Mouse (Mus musculus) forebrain, embryonic 15.5 days (tissue): ENCODE data around the gene Atf1. TPM values are rescaled to one million over a fixed set of nuclear protein-coding genes. Genes with fewer than 3 reads are reported as not detected.
A peak's percentile ranks its signal among the peaks of the same experiment; 100 is the strongest.
"Not testable (repeated sequence)": the region's sequence is repeated elsewhere in the genome, so short reads cannot be mapped to it uniquely, and the experiment has no call there.

Source experiments
- ATAC-seq: fragments of 200-750 bp; cut with Nextera tagmentation; replicated peaks from 2 replicates; pipeline ENCODE4 v1.8.0; 2017; ENCODE audit warnings: mild to moderate bottlenecking, moderate TSS enrichment, moderate library complexity
- H3K27ac ChIP-seq: fragments of 300-500 bp; sonication (generic); replicated peaks from 2 replicates; pipeline ENCODE4 v1.5.1; 2015; ENCODE audit warnings: mild to moderate bottlenecking, inconsistent platforms
- H3K27me3 ChIP-seq: fragments of 300-500 bp; sonication (generic); 2 replicates; pipeline ENCODE4 v1.6.1; 2015; ENCODE audit warnings: inconsistent platforms
- H3K36me3 ChIP-seq: fragments of 300-500 bp; sonication (generic); 2 replicates; pipeline ENCODE4 v1.6.1; 2015; ENCODE audit warnings: mild to moderate bottlenecking, inconsistent platforms
- H3K4me1 ChIP-seq: fragments of 300-500 bp; sonication (generic); 2 replicates; pipeline ENCODE4 v1.6.1; 2015; ENCODE audit warnings: inconsistent platforms
- H3K4me2 ChIP-seq: fragments of 300-500 bp; sonication (generic); replicated peaks from 2 replicates; pipeline ENCODE4 v1.6.1; 2015; ENCODE audit warnings: mild to moderate bottlenecking, inconsistent platforms
- H3K4me3 ChIP-seq: fragments of 300-500 bp; sonication (generic); 2 replicates; pipeline ENCODE4 v1.5.1; 2015; ENCODE audit warnings: mild to moderate bottlenecking, inconsistent platforms
- H3K9ac ChIP-seq: fragments of 300-500 bp; sonication (generic); replicated peaks from 2 replicates; pipeline ENCODE4 v1.6.1; 2015; ENCODE audit warnings: mild to moderate bottlenecking, inconsistent platforms
- H3K9me3 ChIP-seq: fragments of 300-500 bp; sonication (generic); 2 replicates; pipeline ENCODE4 v1.6.1; 2016; ENCODE audit warnings: inconsistent platforms
- WGBS: fragments of 180-500 bp; shearing (Covaris S2); methylation state at CpG from one replicate; pipeline ENCODE4 v1.1.7; 2015; ENCODE audit warnings: mixed read lengths; 5-methylcytosine and 5-hydroxymethylcytosine counted together
- polyA plus RNA-seq: library from polyadenylated mRNA; unstranded; fragments of >200 nt; fragmentation: Nextera tagmentation; extraction: Ambion mirVana; gene quantifications from 2 replicates; pipeline ENCODE4 v1.2.1, GENCODE M21; 2015

Atf1 gene
- polyA plus RNA-seq, 1 experiment from 2014 or later: 19.9 TPM

- no peaks in the 10 kb centered on the region for H3K36me3 ChIP-seq
- no peak overlapping the region for H3K9ac ChIP-seq
- 72% methylated on average over 15 of the region's 15 CpGs for WGBS
- H3K4me3 ChIP-seq: no peak overlapping the region
- no peaks in the 10 kb centered on the region for H3K27me3 ChIP-seq
- no peak for ATAC-seq
- H3K9me3 ChIP-seq: no peaks in the 10 kb centered on the region
- peaks cover 15% of the 10 kb centered on the region for H3K4me1 ChIP-seq
- H3K27ac ChIP-seq: no peak overlapping the region
- H3K4me2 ChIP-seq: no peak overlapping the region
Observed at GRCm38 (mm10) chr15:100301556-100301955, 73.9 kb downstream of the Atf1 start.

DNA sequence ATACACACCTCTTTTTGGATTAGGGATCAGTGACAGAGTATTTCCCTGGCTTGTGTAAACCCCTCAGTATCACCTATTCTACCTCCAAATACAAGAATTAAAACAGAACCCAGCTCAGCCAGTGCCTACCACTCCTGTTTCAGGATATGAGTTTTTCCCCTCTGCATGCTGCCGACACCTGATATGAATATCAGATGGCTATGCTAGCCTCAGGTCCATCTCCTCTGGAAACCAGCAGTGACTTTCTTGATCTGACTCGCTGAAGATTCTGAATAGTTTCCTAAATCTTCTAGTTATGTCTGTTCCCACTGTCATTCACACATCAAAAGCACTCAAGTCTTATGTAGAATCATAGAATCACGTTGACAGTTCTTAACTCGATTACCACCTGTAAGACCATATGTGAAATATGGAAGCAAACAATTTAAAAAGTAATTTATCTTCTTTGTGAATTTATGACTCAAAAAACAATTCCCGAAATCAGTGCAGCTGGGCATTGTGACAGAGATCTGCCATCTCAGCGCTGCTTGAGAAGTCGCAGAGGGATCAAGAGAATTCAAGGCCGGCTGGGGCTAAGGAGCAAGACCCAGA lies 75.9 kb downstream of the Atf1 start:
- H3K4me2 ChIP-seq: peak overlapping the region; percentile 80
- peak overlapping the region; percentile 54 for H3K4me3 ChIP-seq
- WGBS: 53% methylated on average over 8 of the region's 8 CpGs
- no peaks in the 10 kb centered on the region for H3K27me3 ChIP-seq
- ATAC-seq: no peak
- H3K4me1 ChIP-seq: peaks cover 15% of the 10 kb centered on the region
- H3K9ac ChIP-seq: no peak overlapping the region
- H3K27ac ChIP-seq: peak overlapping the region; percentile 90; the same call in 1 of the 2 replicates
- no peaks in the 10 kb centered on the region for H3K9me3 ChIP-seq
- H3K36me3 ChIP-seq: no peaks in the 10 kb centered on the region

DNA sequence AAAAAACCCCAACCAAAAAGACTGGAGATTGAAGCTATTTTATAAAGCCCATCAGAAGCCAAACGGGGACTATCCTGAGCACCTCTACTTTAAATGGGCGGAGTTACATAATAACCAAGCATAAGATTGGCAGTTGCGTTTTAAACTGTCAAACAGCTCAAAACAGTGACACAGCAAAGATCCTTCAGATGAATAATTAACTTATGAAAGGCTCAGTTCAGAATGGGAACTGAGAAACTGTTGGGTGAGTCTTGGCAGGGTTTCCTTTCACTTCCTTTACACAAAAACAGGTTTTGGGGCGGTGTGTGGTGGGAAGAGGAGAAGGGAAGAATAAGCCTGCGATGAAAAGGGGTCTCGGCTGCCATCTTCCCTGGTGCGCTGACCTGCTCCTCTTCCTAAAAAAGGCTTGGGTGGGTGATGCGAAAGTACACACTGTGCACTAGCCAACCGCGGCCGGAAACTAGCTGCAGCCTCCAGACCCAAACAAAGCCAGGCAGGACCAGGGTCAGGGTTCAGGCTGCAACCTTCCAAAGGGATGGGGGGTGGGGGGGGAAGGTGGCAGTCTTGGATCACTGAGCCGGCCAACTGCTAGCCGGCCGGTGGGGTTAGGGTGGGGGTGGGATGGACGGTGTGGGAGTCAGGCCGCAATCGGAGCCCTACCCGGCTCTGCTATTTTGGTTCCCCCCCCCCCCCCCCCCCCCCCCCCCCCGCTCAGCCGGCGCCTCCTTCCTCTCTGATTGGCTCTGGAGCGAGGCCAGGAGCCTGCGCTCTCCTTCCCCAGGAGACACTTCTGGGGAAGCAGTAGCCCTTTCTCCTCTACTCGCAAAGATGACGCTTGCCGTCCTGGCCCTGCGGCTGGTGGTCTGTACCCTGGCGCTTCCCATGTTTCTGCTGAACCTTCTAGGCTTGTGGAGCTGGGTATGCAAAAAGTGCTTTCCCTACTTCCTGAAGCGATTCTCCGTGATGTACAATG lies 76.7 kb downstream of the Atf1 start, which contains the start of gene Mettl7a1:
Gene Mettl7a1, plus strand, starts transcription at position 122 of the 973 bp plus-strand sequence.
- 2% methylated on average over 25 of the region's 30 CpGs for WGBS
- H3K4me3 ChIP-seq: peak within 1 kb of the TSS; percentile 54

GRCm38 (mm10) chr15:100306201-100306600 lies 78.6 kb downstream of the Atf1 start:
- H3K4me3 ChIP-seq: no peak overlapping the region
- H3K27me3 ChIP-seq: no peaks in the 10 kb centered on the region
- H3K36me3 ChIP-seq: no peaks in the 10 kb centered on the region
- H3K27ac ChIP-seq: no peak overlapping the region
- peaks cover 15% of the 10 kb centered on the region for H3K4me1 ChIP-seq
- no peaks in the 10 kb centered on the region for H3K9me3 ChIP-seq
- WGBS: 90% methylated on average over 2 of the region's 2 CpGs
- no peak overlapping the region for H3K4me2 ChIP-seq
- no peak overlapping the region for H3K9ac ChIP-seq
- ATAC-seq: no peak

More for the DNA sequence above, 76.7 kb downstream of the Atf1 start, which contains the start of gene Mettl7a1:
- peaks cover 15% of the 10 kb centered on the region for H3K4me1 ChIP-seq
- peak; percentile 88 for ATAC-seq
- no peaks in the 10 kb centered on the region for H3K36me3 ChIP-seq
- H3K27ac ChIP-seq: peak within 1 kb of the TSS; percentile 90
- peak within 1 kb of the TSS; percentile 66 for H3K9ac ChIP-seq
- no peaks in the 10 kb centered on the region for H3K27me3 ChIP-seq
- no peaks in the 10 kb centered on the region for H3K9me3 ChIP-seq
- H3K4me2 ChIP-seq: peak within 1 kb of the TSS; percentile 80

- H3K27me3 ChIP-seq, H3K36me3 ChIP-seq, H3K9ac ChIP-seq, H3K4me3 ChIP-seq, H3K9me3 ChIP-seq, ATAC-seq, H3K27ac ChIP-seq, H3K4me2 ChIP-seq: not testable (repeated sequence)
- WGBS: 41% methylated on average over 11 of the region's 11 CpGs
- H3K4me1 ChIP-seq: peaks cover 15% of the 10 kb centered on the region
Observed at GRCm38 (mm10) chr15:100307438-100308096, 79.9 kb downstream of the Atf1 start.

Other genes with a start within 250 kb of the Atf1 start
- 20.2 and 20.5 TPM in 2 replicates for gene Dip2b, start 189.2 kb upstream of the Atf1 start, polyA plus RNA-seq
- not detected in 2 replicates for gene Tmprss12, start 53.0 kb downstream of the Atf1 start, polyA plus RNA-seq
- 2.8 and 5.4 TPM in 2 replicates for gene Mettl7a1, start 76.3 kb downstream of the Atf1 start, polyA plus RNA-seq
- gene Mettl7a3, start 107.1 kb downstream of the Atf1 start, polyA plus RNA-seq: not detected in 2 replicates
- gene Methig1, start 125.3 kb downstream of the Atf1 start, polyA plus RNA-seq: not detected in 2 replicates
- not detected in 2 replicates for gene Mettl7a2, start 125.4 kb downstream of the Atf1 start, polyA plus RNA-seq
- gene Higd1c, start 136.7 kb downstream of the Atf1 start, polyA plus RNA-seq: not detected in 2 replicates
- gene Gm5475, start 194.3 kb downstream of the Atf1 start, polyA plus RNA-seq: 0.06 TPM in 1 of 2 replicates, not detected in the other
- 22.2 and 23.5 TPM in 2 replicates for gene Slc11a2, start 197.3 kb downstream of the Atf1 start, polyA plus RNA-seq
- 51.5 and 52.3 TPM in 2 replicates for gene Letmd1, start 241.2 kb downstream of the Atf1 start, polyA plus RNA-seq